ENCODE assay signal across 23 mouse cellular contexts in genomic region chr2:133535481-133535880, GRCm38 (mm10). TPM values are rescaled to one million over a fixed set of nuclear protein-coding genes. Genes with fewer than 3 reads are reported as not detected.
A peak's percentile ranks its signal among the peaks of the same experiment; 100 is the strongest.
DNase-seq lines count a peak whose midpoint lies in the region; ATAC-seq lines count a peak whose summit lies in the region.
"Had no signal": no experiment of that assay in that cellular context is flagged by ENCODE, and none has a peak within 500 bp of the region (broad histone marks: within the 10 kb centered on the region; RNA-seq: fewer than 3 reads in every experiment).

No protein-coding gene starts in this region.

- no peak overlapping the region for H3K4me2 ChIP-seq in hindbrain, embryonic 12.5 days (replicated peaks)
- H3K4me2 ChIP-seq in hindbrain, embryonic 13.5 days, result no peak overlapping the region
- H3K4me2 ChIP-seq in midbrain, embryonic 12.5 days (replicated peaks), result no peak overlapping the region
- no peak overlapping the region for H3K4me2 ChIP-seq in midbrain, embryonic 14.5 days (ENCODE audit: low read length)
- H3K4me2 ChIP-seq in midbrain, embryonic 16.5 days (ENCODE audit: low read length), result 0 out of 2 replicates have a peak overlapping the region, but pooled peaks have one; percentile 1
- H3K4me2 ChIP-seq: embryonic facial prominence, embryonic 13.5 days; heart, embryonic 11.5 days; hindbrain, embryonic 15.5 days had no signal

- H3K9ac ChIP-seq in hindbrain, embryonic 12.5 days, result no peak overlapping the region
- H3K9ac ChIP-seq in hindbrain, embryonic 13.5 days, result no peak overlapping the region
- no peak overlapping the region for H3K9ac ChIP-seq in midbrain, embryonic 12.5 days (replicated peaks)
- H3K9ac ChIP-seq in midbrain, embryonic 14.5 days (replicated peaks; ENCODE audit: low read length), result no peak overlapping the region
- H3K9ac ChIP-seq in midbrain, embryonic 16.5 days (ENCODE audit: low read depth, low read length), result no peak overlapping the region
- H3K9ac ChIP-seq: embryonic facial prominence, embryonic 13.5 days; forebrain, postnatal 0 days; hindbrain, embryonic 15.5 days had no signal

- H3K36me3 ChIP-seq in hindbrain, embryonic 12.5 days, result no peaks in the 10 kb centered on the region
- H3K36me3 ChIP-seq in hindbrain, embryonic 13.5 days, result no peaks in the 10 kb centered on the region
- H3K36me3 ChIP-seq in midbrain, embryonic 12.5 days, result no peaks in the 10 kb centered on the region
- no peaks in the 10 kb centered on the region for H3K36me3 ChIP-seq in midbrain, embryonic 10.5 days
- no peaks in the 10 kb centered on the region for H3K36me3 ChIP-seq in midbrain, embryonic 14.5 days (ENCODE audit: control insufficient read depth, insufficient read depth, low read length)
- no peaks in the 10 kb centered on the region for H3K36me3 ChIP-seq in midbrain, embryonic 16.5 days (ENCODE audit: control insufficient read depth, insufficient read depth, low read length)
- H3K36me3 ChIP-seq: embryonic facial prominence, embryonic 10.5 days; embryonic facial prominence, embryonic 13.5 days; hindbrain, embryonic 15.5 days had no signal

- 71% methylated on average over 9 of the region's 9 CpGs for whole genome bisulfite sequencing in hindbrain, embryonic 12.5 days
- whole genome bisulfite sequencing in hindbrain, embryonic 13.5 days, result 68% methylated on average over 9 of the region's 9 CpGs
- WGBS in midbrain, embryonic 12.5 days, result 72% methylated on average over 9 of the region's 9 CpGs
- WGBS in midbrain, embryonic 10.5 days, result 85% methylated on average over 9 of the region's 9 CpGs
- WGBS in midbrain, embryonic 14.5 days, result 58% methylated on average over 9 of the region's 9 CpGs
- 63% methylated on average over 9 of the region's 9 CpGs for WGBS in midbrain, embryonic 16.5 days

- no peak for DNase-seq in midbrain, embryonic 10.5 days (ENCODE audit: low spot score)
- peak; percentile 15 for DNase-seq in midbrain, embryonic 14.5 days
- DNase-seq: adrenal gland, adult 2 months; adrenal gland, postnatal 14 days; cerebellum, adult 11 months; cerebellum, adult 8-10 months; cerebellum, postnatal 10 days; cerebellum, postnatal 36 days; embryo, embryonic 11 days; forebrain, postnatal 0 days; gastrocnemius, adult 2 months; gastrocnemius, postnatal 14 days had no signal

- H3K4me3 ChIP-seq in hindbrain, embryonic 12.5 days, result no peak overlapping the region
- no peak overlapping the region for H3K4me3 ChIP-seq in hindbrain, embryonic 13.5 days
- no peak overlapping the region for H3K4me3 ChIP-seq in midbrain, embryonic 12.5 days
- no peak overlapping the region for H3K4me3 ChIP-seq in midbrain, embryonic 10.5 days
- H3K4me3 ChIP-seq in midbrain, embryonic 14.5 days (replicated peaks; ENCODE audit: low read depth, low read length), result no peak overlapping the region
- no peak overlapping the region for H3K4me3 ChIP-seq in midbrain, embryonic 16.5 days (ENCODE audit: low read depth, low read length)
- H3K4me3 ChIP-seq: embryonic facial prominence, embryonic 10.5 days; embryonic facial prominence, embryonic 13.5 days; erythroblast, embryonic 14.5 days; gastrocnemius, adult 2 months; hindbrain, embryonic 15.5 days had no signal

- ATAC-seq in hindbrain, embryonic 12.5 days (ENCODE audit: low FRiP score), result peak; percentile 52; the same call in 1 of the 2 replicates
- no peak for ATAC-seq in hindbrain, embryonic 13.5 days (ENCODE audit: low FRiP score)
- peak; percentile 67 for ATAC-seq in midbrain, embryonic 12.5 days (ENCODE audit: low FRiP score, low read depth)
- peak; percentile 34; the same call in 1 of the 2 replicates for ATAC-seq in midbrain, embryonic 14.5 days (ENCODE audit: low FRiP score, low TSS enrichment)
- no peak for ATAC-seq in midbrain, embryonic 16.5 days
- ATAC-seq: CD4-positive, CD25-positive, alpha-beta regulatory T cell, adult 4 months; forebrain, embryonic 14.5 days; forebrain, postnatal 0 days had no signal

- H3K4me1 ChIP-seq in hindbrain, embryonic 12.5 days, result no peaks in the 10 kb centered on the region
- H3K4me1 ChIP-seq in hindbrain, embryonic 13.5 days (replicated peaks), result no peaks in the 10 kb centered on the region
- H3K4me1 ChIP-seq in midbrain, embryonic 12.5 days, result no peaks in the 10 kb centered on the region
- H3K4me1 ChIP-seq in midbrain, embryonic 10.5 days, result no peaks in the 10 kb centered on the region
- no peaks in the 10 kb centered on the region for H3K4me1 ChIP-seq in midbrain, embryonic 14.5 days (ENCODE audit: control insufficient read depth, insufficient read depth, low read length)
- no peaks in the 10 kb centered on the region; the same call in 1 of the 2 replicates for H3K4me1 ChIP-seq in midbrain, embryonic 16.5 days (ENCODE audit: control insufficient read depth, insufficient read depth, low read length)
- H3K4me1 ChIP-seq: embryonic facial prominence, embryonic 10.5 days; embryonic facial prominence, embryonic 13.5 days; hindbrain, embryonic 15.5 days had no signal

- no peaks in the 10 kb centered on the region for H3K27me3 ChIP-seq in hindbrain, embryonic 12.5 days
- no peaks in the 10 kb centered on the region for H3K27me3 ChIP-seq in hindbrain, embryonic 13.5 days
- no peaks in the 10 kb centered on the region for H3K27me3 ChIP-seq in midbrain, embryonic 12.5 days
- H3K27me3 ChIP-seq in midbrain, embryonic 10.5 days (ENCODE audit: low read depth, poor library complexity, severe bottlenecking), result no peaks in the 10 kb centered on the region
- H3K27me3 ChIP-seq in midbrain, embryonic 14.5 days (ENCODE audit: control insufficient read depth, insufficient read depth, low read length), result no peaks in the 10 kb centered on the region
- no peaks in the 10 kb centered on the region for H3K27me3 ChIP-seq in midbrain, embryonic 16.5 days (ENCODE audit: control insufficient read depth, insufficient read depth, low read depth, low read length)
- H3K27me3 ChIP-seq: embryonic facial prominence, embryonic 13.5 days; hindbrain, embryonic 15.5 days had no signal

- H3K9me3 ChIP-seq in hindbrain, embryonic 12.5 days (replicated peaks), result no peaks in the 10 kb centered on the region
- no peaks in the 10 kb centered on the region for H3K9me3 ChIP-seq in hindbrain, embryonic 13.5 days
- H3K9me3 ChIP-seq in midbrain, embryonic 12.5 days, result no peaks in the 10 kb centered on the region
- H3K9me3 ChIP-seq in midbrain, embryonic 10.5 days (replicated peaks), result no peaks in the 10 kb centered on the region
- H3K9me3 ChIP-seq in midbrain, embryonic 14.5 days (ENCODE audit: control insufficient read depth, low read length), result no peaks in the 10 kb centered on the region
- H3K9me3 ChIP-seq in midbrain, embryonic 16.5 days (replicated peaks; ENCODE audit: control insufficient read depth, low read length, poor library complexity, severe bottlenecking), result no peaks in the 10 kb centered on the region
- H3K9me3 ChIP-seq: embryonic facial prominence, embryonic 10.5 days; embryonic facial prominence, embryonic 13.5 days; hindbrain, embryonic 15.5 days had no signal

- no peak overlapping the region for H3K27ac ChIP-seq in hindbrain, embryonic 12.5 days
- no peak overlapping the region for H3K27ac ChIP-seq in hindbrain, embryonic 13.5 days
- no peak overlapping the region for H3K27ac ChIP-seq in midbrain, embryonic 12.5 days (replicated peaks)
- no peak overlapping the region for H3K27ac ChIP-seq in midbrain, embryonic 10.5 days (replicated peaks)
- H3K27ac ChIP-seq in midbrain, embryonic 14.5 days (replicated peaks; ENCODE audit: low read depth, low read length), result no peak overlapping the region
- H3K27ac ChIP-seq in midbrain, embryonic 16.5 days (ENCODE audit: low read length), result no peak overlapping the region
- H3K27ac ChIP-seq: embryonic facial prominence, embryonic 10.5 days; embryonic facial prominence, embryonic 13.5 days; gastrocnemius, adult 2 months; hindbrain, embryonic 15.5 days had no signal

RNA-seq across cellular contexts. Expression of gene Bmp2, which starts 16.5 kb away (rescaled TPM):
- polyA plus RNA-seq in hindbrain, embryonic 12.5 days (2016; fragmentation: Nextera tagmentation; extraction: Ambion mirVana), result 5.1 and 6.8 TPM in 2 replicates
- polyA plus RNA-seq in hindbrain, embryonic 13.5 days (2015; fragmentation: Nextera tagmentation; extraction: Ambion mirVana), result 1.6 and 2.4 TPM in 2 replicates
- polyA plus RNA-seq in midbrain, embryonic 12.5 days (2016; fragmentation: Nextera tagmentation; extraction: Ambion mirVana), result 2.3 and 2.6 TPM in 2 replicates
- 1.6 TPM in 2 replicates for polyA plus RNA-seq in midbrain, embryonic 10.5 days (2016; fragmentation: Nextera tagmentation; extraction: Ambion mirVana)
- 1.3 and 1.9 TPM in 2 replicates for polyA plus RNA-seq in midbrain, embryonic 14.5 days (2014; fragmentation: Nextera tagmentation; extraction: Ambion mirVana)
- 3.2 and 3.6 TPM in 2 replicates for polyA plus RNA-seq in midbrain, embryonic 16.5 days (2015; fragmentation: Nextera tagmentation; extraction: Ambion mirVana)
- polyA plus RNA-seq: CD4-positive, CD25-positive, alpha-beta regulatory T cell, adult 4 months had no signal

Comparison
In these comparisons a context has a peak if more than half of its experiments do, and no peak if none do; other contexts are left out.
1. ATAC-seq: peak in hindbrain, embryonic 12.5 days (single experiment), midbrain, embryonic 12.5 days (single experiment) and midbrain, embryonic 14.5 days (single experiment); none in hindbrain, embryonic 13.5 days (single experiment) and midbrain, embryonic 16.5 days (single experiment).